Mouse (Mus musculus) heart, postnatal 0 days (tissue): ENCODE results near the gene Mipep.

Source experiments
- CTCF ChIP-seq: IDR thresholded peaks from 2 replicates; pipeline ENCODE4 v1.5.1; 2016; ENCODE audit warnings: antibody characterized with exemption, control low read depth, low read depth
- EP300 ChIP-seq: IDR thresholded peaks from 2 replicates; pipeline ENCODE4 v1.6.1; 2016; ENCODE audit warnings: antibody characterized with exemption, low read depth

DNA sequence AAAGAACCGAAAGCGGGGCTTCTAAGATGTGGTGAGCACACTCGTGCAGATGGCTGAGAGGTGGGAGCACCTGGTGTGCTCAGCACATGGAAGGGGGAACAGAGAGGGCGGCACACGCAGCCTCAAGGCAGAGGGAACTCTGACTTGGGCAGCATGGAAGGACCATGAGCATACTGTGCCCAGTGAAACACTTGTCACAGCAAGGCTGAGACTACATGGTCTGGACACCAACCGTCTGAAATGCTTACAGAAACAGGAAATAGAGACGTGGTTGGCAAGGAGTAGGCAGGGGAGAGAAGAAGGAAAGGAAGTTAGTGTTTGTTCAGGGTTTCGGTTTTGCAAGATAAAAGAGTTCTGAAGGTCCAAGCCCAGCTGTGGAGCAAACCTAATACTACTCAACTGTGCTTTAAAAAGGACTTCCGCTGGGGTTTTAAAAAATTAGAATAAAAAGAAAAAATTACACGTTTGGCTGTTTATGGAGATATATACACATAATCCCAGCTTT is 45.9 kb upstream of the Mipep start:
- no peak for TF ChIP-seq CTCF
- TF ChIP-seq EP300: no peak
